Mouse (Mus musculus) heart, embryonic 13.5 days (tissue): ENCODE results near the gene Htr2b. TPM values are rescaled to one million over a fixed set of nuclear protein-coding genes. Genes with fewer than 3 reads are reported as not detected.
A peak's percentile ranks its signal among the peaks of the same experiment; 100 is the strongest.

ENCODE experiments used
- ATAC-seq: fragments of 200-750 bp; cut with Nextera tagmentation; 2 replicates; pipeline ENCODE4 v1.8.0; 2017; ENCODE audit warnings: moderate TSS enrichment; ENCODE audit not compliant: insufficient number of reproducible peaks, low FRiP score, low TSS enrichment; ENCODE audit errors: extremely low read depth
- H3K27ac ChIP-seq: fragments of 300-500 bp; sonication (generic); replicated peaks from 2 replicates; pipeline ENCODE4 v1.5.1; 2015; ENCODE audit warnings: moderate library complexity, mild to moderate bottlenecking, inconsistent platforms
- H3K27me3 ChIP-seq: fragments of 300-500 bp; sonication (generic); replicated peaks from 2 replicates; pipeline ENCODE4 v1.6.1; 2015; ENCODE audit warnings: mild to moderate bottlenecking, inconsistent platforms
- H3K36me3 ChIP-seq: fragments of 300-500 bp; sonication (generic); 2 replicates; pipeline ENCODE4 v1.6.1; 2015; ENCODE audit warnings: mild to moderate bottlenecking, inconsistent platforms
- H3K4me1 ChIP-seq: fragments of 300-500 bp; sonication (generic); 2 replicates; pipeline ENCODE4 v1.6.1; 2015; ENCODE audit warnings: inconsistent platforms
- H3K4me2 ChIP-seq: fragments of 300-500 bp; sonication (generic); 2 replicates; pipeline ENCODE4 v1.6.1; 2015; ENCODE audit warnings: inconsistent platforms, mild to moderate bottlenecking, moderate library complexity
- H3K4me3 ChIP-seq: fragments of 300-500 bp; sonication (generic); 2 replicates; pipeline ENCODE4 v1.5.1; 2015; ENCODE audit warnings: moderate library complexity, mild to moderate bottlenecking, inconsistent platforms
- H3K9ac ChIP-seq: fragments of 300-500 bp; sonication (generic); 2 replicates; pipeline ENCODE4 v1.6.1; 2015; ENCODE audit warnings: inconsistent platforms, mild to moderate bottlenecking, moderate library complexity
- H3K9me3 ChIP-seq: fragments of 300-500 bp; sonication (generic); 2 replicates; pipeline ENCODE4 v1.6.1; 2016; ENCODE audit warnings: inconsistent platforms
- WGBS: fragments of 180-500 bp; shearing (Covaris S2); methylation state at CpG from one replicate; pipeline ENCODE4 v1.1.7; 2015; ENCODE audit warnings: mixed read lengths; 5-methylcytosine and 5-hydroxymethylcytosine counted together
- polyA plus RNA-seq: library from polyadenylated mRNA; unstranded; fragments of >200 nt; fragmentation: Nextera tagmentation; extraction: Ambion mirVana; gene quantifications from 2 replicates; pipeline ENCODE4 v1.2.1, GENCODE M21; 2015

The Htr2b gene
- polyA plus RNA-seq, 1 experiment from 2014 or later, result 0.20 TPM

GRCm38 (mm10) chr1:86094413-86094812 lies 17.4 kb downstream of the Htr2b start:
- H3K4me1 ChIP-seq, result no peaks in the 10 kb centered on the region
- no peaks in the 10 kb centered on the region for H3K27me3 ChIP-seq
- ATAC-seq, result no peak
- H3K4me2 ChIP-seq, result no peak overlapping the region
- H3K9me3 ChIP-seq, result no peaks in the 10 kb centered on the region
- peaks cover 86% of the 10 kb centered on the region for H3K36me3 ChIP-seq
- H3K27ac ChIP-seq, result no peak overlapping the region
- H3K4me3 ChIP-seq, result no peak overlapping the region
- WGBS, result 83% methylated on average over 7 of the region's 7 CpGs
- no peak overlapping the region for H3K9ac ChIP-seq

GRCm38 (mm10) chr1:86076565-86076964 lies 35.2 kb downstream of the Htr2b start:
- no peak for ATAC-seq
- H3K4me1 ChIP-seq, result no peaks in the 10 kb centered on the region
- no peaks in the 10 kb centered on the region for H3K9me3 ChIP-seq
- no peak overlapping the region for H3K9ac ChIP-seq
- no peak overlapping the region for H3K4me2 ChIP-seq
- whole genome bisulfite sequencing, result 84% methylated on average over 2 of the region's 2 CpGs
- no peak overlapping the region for H3K4me3 ChIP-seq
- no peaks in the 10 kb centered on the region for H3K27me3 ChIP-seq
- H3K36me3 ChIP-seq, result peaks cover 86% of the 10 kb centered on the region
- H3K27ac ChIP-seq, result no peak overlapping the region

- no peaks in the 10 kb centered on the region; the same call in 1 of the 2 replicates for H3K9me3 ChIP-seq
- WGBS, result under 1% methylated on average over 47 of the region's 47 CpGs
- peak; percentile 87 for ATAC-seq
- H3K27ac ChIP-seq, result peak within 1 kb of the TSS; percentile 85
- H3K36me3 ChIP-seq, result peaks cover 10% of the 10 kb centered on the region
- peak within 1 kb of the TSS; percentile 88 for H3K9ac ChIP-seq
- no peaks in the 10 kb centered on the region for H3K27me3 ChIP-seq
- peak within 1 kb of the TSS; percentile 96 for H3K4me2 ChIP-seq
- H3K4me3 ChIP-seq, result peak within 1 kb of the TSS; percentile 91
- peaks cover 20% of the 10 kb centered on the region for H3K4me1 ChIP-seq
These were observed 47.3 kb downstream of the Htr2b start, which contains the start of gene Psmd1 for GRCm38 (mm10) chr1:86064271-86064991. Gene Psmd1, plus strand, starts transcription at chr1:86064387.

GRCm38 (mm10) chr1:86062523-86062922 lies 49.2 kb downstream of the Htr2b start:
- Histone ChIP-seq H3K4me3 (no peak overlapping the region), H3K4me2 (no peak overlapping the region), H3K9ac (no peak overlapping the region), H3K27me3 (no peaks in the 10 kb centered on the region), H3K36me3 (peaks cover 5% of the 10 kb centered on the region), H3K9me3 (no peaks in the 10 kb centered on the region; the same call in 1 of the 2 replicates), H3K4me1 (peaks cover 25% of the 10 kb centered on the region), H3K27ac (no peak overlapping the region)
- no peak for ATAC-seq
- WGBS, result 81% methylated on average over 6 of the region's 6 CpGs

GRCm38 (mm10) chr1:86058856-86059769 lies 52.7 kb downstream of the Htr2b start:
- 10% methylated on average over 21 of the region's 21 CpGs for WGBS

GRCm38 (mm10) chr1:86056284-86056683 lies 55.5 kb downstream of the Htr2b start:
- H3K9ac ChIP-seq, result no peak overlapping the region
- ATAC-seq, result no peak
- H3K4me3 ChIP-seq, result no peak overlapping the region
- no peak overlapping the region for H3K27ac ChIP-seq
- no peak overlapping the region for H3K4me2 ChIP-seq
- 80% methylated on average over 4 of the region's 4 CpGs for WGBS
- no peaks in the 10 kb centered on the region for H3K9me3 ChIP-seq
- 0 out of 2 replicates have a peak, but pooled peaks cover 7% of the 10 kb centered on the region for H3K4me1 ChIP-seq
- no peaks in the 10 kb centered on the region for H3K36me3 ChIP-seq
- no peaks in the 10 kb centered on the region for H3K27me3 ChIP-seq

More at GRCm38 (mm10) chr1:86058856-86059769, 52.7 kb downstream of the Htr2b start:
- H3K4me1 ChIP-seq, result 0 out of 2 replicates have a peak, but pooled peaks cover 10% of the 10 kb centered on the region
- H3K27ac ChIP-seq, result no peak overlapping the region
- peak; percentile 38; the same call in 1 of the 2 replicates for ATAC-seq
- no peaks in the 10 kb centered on the region for H3K27me3 ChIP-seq
- H3K4me2 ChIP-seq, result peak overlapping the region; percentile 75
- no peaks in the 10 kb centered on the region for H3K36me3 ChIP-seq
- peak overlapping the region; percentile 77 for H3K9ac ChIP-seq
- H3K4me3 ChIP-seq, result peak overlapping the region; percentile 52
- H3K9me3 ChIP-seq, result no peaks in the 10 kb centered on the region

- H3K9ac ChIP-seq, result no peak overlapping the region
- no peaks in the 10 kb centered on the region for H3K36me3 ChIP-seq
- H3K9me3 ChIP-seq, result no peaks in the 10 kb centered on the region
- H3K4me3 ChIP-seq, result no peak overlapping the region
- ATAC-seq, result no peak
- H3K4me1 ChIP-seq, result 0 out of 2 replicates have a peak, but pooled peaks cover 7% of the 10 kb centered on the region
- whole genome bisulfite sequencing, result 59% methylated on average over 3 of the region's 3 CpGs
- H3K4me2 ChIP-seq, result no peak overlapping the region
- H3K27me3 ChIP-seq, result no peaks in the 10 kb centered on the region
- no peak overlapping the region for H3K27ac ChIP-seq
These were observed 56.8 kb downstream of the Htr2b start for GRCm38 (mm10) chr1:86054943-86055342.

GRCm38 (mm10) chr1:86053198-86053921 lies 58.4 kb downstream of the Htr2b start:
- ATAC-seq, result no peak
- no peak overlapping the region for H3K9ac ChIP-seq

More at GRCm38 (mm10) chr1:86053198-86053921, 58.4 kb downstream of the Htr2b start:
- Histone ChIP-seq H3K4me1 (peaks cover 8% of the 10 kb centered on the region), H3K27me3 (peaks cover 9% of the 10 kb centered on the region), H3K4me3 (no peak overlapping the region), H3K36me3 (no peaks in the 10 kb centered on the region), H3K4me2 (no peak overlapping the region), H3K27ac (0 out of 2 replicates have a peak overlapping the region, but pooled peaks have one; percentile 28), H3K9me3 (no peaks in the 10 kb centered on the region)
- WGBS, result 68% methylated on average over 12 of the region's 12 CpGs

Other genes starting within 250 kb of the Htr2b start
- 246 and 255 TPM in 2 replicates for gene Itm2c, start 217.7 kb downstream of the Htr2b start, polyA plus RNA-seq
- 0.19 TPM in 1 of 2 replicates, not detected in the other for gene 4933407L21Rik, start 183.5 kb downstream of the Htr2b start, polyA plus RNA-seq
- gene Gpr55, start 151.0 kb downstream of the Htr2b start, polyA plus RNA-seq, result 0.04 TPM in 1 of 2 replicates, not detected in the other
- not detected in 2 replicates for gene Spata3, start 95.2 kb downstream of the Htr2b start, polyA plus RNA-seq
- gene 2810459M11Rik, start 66.1 kb downstream of the Htr2b start, polyA plus RNA-seq, result 0.67 and 0.89 TPM in 2 replicates
- 126 and 140 TPM in 2 replicates for gene Psmd1, start 47.6 kb downstream of the Htr2b start, polyA plus RNA-seq
- gene Gm21972, start 21.7 kb upstream of the Htr2b start, polyA plus RNA-seq, result 0.28 TPM in 1 of 2 replicates, not detected in the other
- 12.9 and 13.7 TPM in 2 replicates for gene Armc9, start 42.8 kb upstream of the Htr2b start, polyA plus RNA-seq
- gene B3gnt7, start 190.9 kb upstream of the Htr2b start, polyA plus RNA-seq, result 3.2 and 4.5 TPM in 2 replicates
- gene Ncl, start 247.4 kb upstream of the Htr2b start, polyA plus RNA-seq, result 247 TPM in 2 replicates